Mouse (Mus musculus): ENCODE results near the gene Npm3.

- TF ChIP-seq CTCF (IDR thresholded peaks at IDR 0.05; ENCODE audit: extremely low read depth, insufficient read depth, insufficient read length, insufficient replicate concordance) (no peak), POLR2A (IDR thresholded peaks at IDR 0.05; ENCODE audit: low read depth, low read length) (no peak)
Observed at GRCm38 (mm10) chr19:45736855-45737207, 12.6 kb downstream of the Npm3 start.
